Mouse (Mus musculus): ENCODE measurements at regions not wholly inside any gene's neighbourhood (a gene's known extent, or its start where the extent isn't known, plus 50 kb on each side); places are given as distances from the start of the nearest gene placed in this dataset.

GRCm38 (mm10) chr10:42119326-42119725 lies 101.1 kb upstream of the Armc2 start:
- Histone ChIP-seq H3K9ac (ENCODE audit: low read length) (no peak overlapping the region), H3K4me1 (replicated peaks; ENCODE audit: control insufficient read depth, insufficient read depth) (no peaks in the 10 kb centered on the region), H3K36me3 (ENCODE audit: control insufficient read depth, insufficient read depth, low read length) (no peaks in the 10 kb centered on the region), H3K4me2 (replicated peaks; ENCODE audit: low read depth) (no peak overlapping the region), H3K27me3 (ENCODE audit: control insufficient read depth, insufficient read depth, low read length) (no peaks in the 10 kb centered on the region), H3K9me3 (ENCODE audit: control insufficient read depth, low read length) (no peaks in the 10 kb centered on the region), H3K27ac (replicated peaks) (no peak overlapping the region), H3K4me3 (ENCODE audit: low read depth, low read length) (no peak overlapping the region)
- TF ChIP-seq EP300 (optimal IDR thresholded peaks at IDR 0.05) (no peak), CTCF (IDR thresholded peaks at IDR 0.05; ENCODE audit: low read depth) (no peak)
- WGBS, result 60% methylated on average over 12 of the region's 12 CpGs
- ATAC-seq (ENCODE audit: low FRiP score, low TSS enrichment) (no peak), DNase-seq (ENCODE audit: low spot score) (no peak)

- no peaks in the 10 kb centered on the region for H3K4me1 ChIP-seq (replicated peaks; ENCODE audit: control insufficient read depth, insufficient read depth)
- H3K27ac ChIP-seq (replicated peaks), result no peak overlapping the region
- no peak for TF ChIP-seq EP300 (optimal IDR thresholded peaks at IDR 0.05)
- no peak for TF ChIP-seq CTCF (IDR thresholded peaks at IDR 0.05; ENCODE audit: low read depth)
- H3K4me3 ChIP-seq (ENCODE audit: low read depth, low read length), result no peak overlapping the region
- H3K4me2 ChIP-seq (replicated peaks; ENCODE audit: low read depth), result no peak overlapping the region
- 84% methylated on average over 13 of the region's 13 CpGs for WGBS
- H3K9me3 ChIP-seq (ENCODE audit: control insufficient read depth, low read length), result no peaks in the 10 kb centered on the region
- DNase-seq (ENCODE audit: low spot score) (no peak), ATAC-seq (ENCODE audit: low FRiP score, low TSS enrichment) (no peak)
- no peak overlapping the region for H3K9ac ChIP-seq (ENCODE audit: low read length)
- H3K27me3 ChIP-seq (ENCODE audit: control insufficient read depth, insufficient read depth, low read length), result no peaks in the 10 kb centered on the region
- H3K36me3 ChIP-seq (ENCODE audit: control insufficient read depth, insufficient read depth, low read length), result no peaks in the 10 kb centered on the region
Observed at GRCm38 (mm10) chr10:42118361-42119188, 100.3 kb upstream of the Armc2 start.

GRCm38 (mm10) chr10:42117523-42117922 lies 99.3 kb upstream of the Armc2 start:
- no peak for ATAC-seq (ENCODE audit: low FRiP score, low TSS enrichment)
- Histone ChIP-seq H3K4me3 (ENCODE audit: low read depth, low read length) (no peak overlapping the region), H3K9ac (ENCODE audit: low read length) (no peak overlapping the region), H3K9me3 (ENCODE audit: control insufficient read depth, low read length) (no peaks in the 10 kb centered on the region), H3K27ac (replicated peaks) (no peak overlapping the region), H3K27me3 (ENCODE audit: control insufficient read depth, insufficient read depth, low read length) (no peaks in the 10 kb centered on the region), H3K36me3 (ENCODE audit: control insufficient read depth, insufficient read depth, low read length) (no peaks in the 10 kb centered on the region), H3K4me2 (replicated peaks; ENCODE audit: low read depth) (no peak overlapping the region), H3K4me1 (replicated peaks; ENCODE audit: control insufficient read depth, insufficient read depth) (no peaks in the 10 kb centered on the region)
- WGBS, result 89% methylated on average over 5 of the region's 5 CpGs
- TF ChIP-seq CTCF (IDR thresholded peaks at IDR 0.05; ENCODE audit: low read depth) (no peak), EP300 (optimal IDR thresholded peaks at IDR 0.05) (no peak)
- no peak for DNase-seq (ENCODE audit: low spot score)

- DNase-seq (ENCODE audit: low spot score), result no peak
- no peaks in the 10 kb centered on the region for H3K27me3 ChIP-seq (ENCODE audit: control insufficient read depth, insufficient read depth, low read length)
- WGBS, result 78% methylated on average over 4 of the region's 4 CpGs
- no peak overlapping the region for H3K4me3 ChIP-seq (ENCODE audit: low read depth, low read length)
- H3K36me3 ChIP-seq (ENCODE audit: control insufficient read depth, insufficient read depth, low read length), result no peaks in the 10 kb centered on the region
- no peaks in the 10 kb centered on the region for H3K9me3 ChIP-seq (ENCODE audit: control insufficient read depth, low read length)
- no peak overlapping the region for H3K9ac ChIP-seq (ENCODE audit: low read length)
- ATAC-seq (ENCODE audit: low FRiP score, low TSS enrichment), result peak; percentile 56; the same call in 1 of the 2 replicates
- 0 out of 2 replicates have a peak overlapping the region, but pooled peaks have one; percentile 18 for H3K27ac ChIP-seq (replicated peaks)
- no peaks in the 10 kb centered on the region for H3K4me1 ChIP-seq (replicated peaks; ENCODE audit: control insufficient read depth, insufficient read depth)
- TF ChIP-seq CTCF (IDR thresholded peaks at IDR 0.05; ENCODE audit: low read depth), result no peak
- no peak overlapping the region for H3K4me2 ChIP-seq (replicated peaks; ENCODE audit: low read depth)
Observed at GRCm38 (mm10) chr10:42115920-42116298, 97.7 kb upstream of the Armc2 start.

GRCm38 (mm10) chr10:42115224-42115919 lies 97.1 kb upstream of the Armc2 start:
- Histone ChIP-seq H3K9me3 (ENCODE audit: control insufficient read depth, low read length) (no peaks in the 10 kb centered on the region), H3K4me2 (replicated peaks; ENCODE audit: low read depth) (no peak overlapping the region), H3K27ac (replicated peaks) (0 out of 2 replicates have a peak overlapping the region, but pooled peaks have one; percentile 18), H3K4me3 (ENCODE audit: low read depth, low read length) (no peak overlapping the region), H3K36me3 (ENCODE audit: control insufficient read depth, insufficient read depth, low read length) (no peaks in the 10 kb centered on the region), H3K4me1 (replicated peaks; ENCODE audit: control insufficient read depth, insufficient read depth) (no peaks in the 10 kb centered on the region), H3K9ac (ENCODE audit: low read length) (no peak overlapping the region), H3K27me3 (ENCODE audit: control insufficient read depth, insufficient read depth, low read length) (no peaks in the 10 kb centered on the region)
- ATAC-seq (ENCODE audit: low FRiP score, low TSS enrichment) (peak; percentile 31; the same call in 1 of the 2 replicates), DNase-seq (ENCODE audit: low spot score) (no peak)
- no peak for TF ChIP-seq CTCF (IDR thresholded peaks at IDR 0.05; ENCODE audit: low read depth)
- TF ChIP-seq EP300 (optimal IDR thresholded peaks at IDR 0.05), result no peak
- 81% methylated on average over 4 of the region's 4 CpGs for WGBS

GRCm38 (mm10) chr10:42110704-42111103 lies 92.5 kb upstream of the Armc2 start:
- DNase-seq (ENCODE audit: low spot score), result no peak
- no peak overlapping the region for H3K4me2 ChIP-seq (replicated peaks; ENCODE audit: low read depth)
- H3K27ac ChIP-seq (replicated peaks), result no peak overlapping the region
- H3K27me3 ChIP-seq (ENCODE audit: control insufficient read depth, insufficient read depth, low read length), result no peaks in the 10 kb centered on the region
- no peaks in the 10 kb centered on the region for H3K36me3 ChIP-seq (ENCODE audit: control insufficient read depth, insufficient read depth, low read length)
- H3K9ac ChIP-seq (ENCODE audit: low read length), result no peak overlapping the region
- no peak for ATAC-seq (ENCODE audit: low FRiP score, low TSS enrichment)
- no peaks in the 10 kb centered on the region for H3K4me1 ChIP-seq (replicated peaks; ENCODE audit: control insufficient read depth, insufficient read depth)
- no peak overlapping the region for H3K4me3 ChIP-seq (ENCODE audit: low read depth, low read length)
- no peaks in the 10 kb centered on the region for H3K9me3 ChIP-seq (ENCODE audit: control insufficient read depth, low read length)
- no peak for TF ChIP-seq CTCF (IDR thresholded peaks at IDR 0.05; ENCODE audit: low read depth)
- no peak for TF ChIP-seq EP300 (optimal IDR thresholded peaks at IDR 0.05)
- WGBS, result 91% methylated on average over 7 of the region's 7 CpGs

Measured in stomach, postnatal 0 days (tissue).